Mouse (Mus musculus) liver, embryonic 14.5 days (tissue): ENCODE measurements around the gene T. TPM values are rescaled to one million over a fixed set of nuclear protein-coding genes. Genes with fewer than 3 reads are reported as not detected.

Experiments
- ATAC-seq: fragments of 200-750 bp; cut with Nextera tagmentation; 2 replicates; pipeline ENCODE4 v1.8.0; 2017; ENCODE audit warnings: moderate number of reproducible peaks, mild to moderate bottlenecking, moderate library complexity; ENCODE audit not compliant: insufficient read depth
- DNase-seq, 3 experiments: peaks; one replicate each; pipeline ENCODE4 v3.0.0-alpha.2; 2012 to 2013; ENCODE audit warnings: low read depth in 3 of 3, low spot score in 3 of 3
- H3K27ac ChIP-seq: fragments of 300-500 bp; sonication (generic); 2 replicates; pipeline ENCODE4 v1.5.1; 2014; ENCODE audit warnings: moderate library complexity, mild to moderate bottlenecking, control low read depth, inconsistent platforms
- H3K27me3 ChIP-seq: fragments of 300-500 bp; sonication (generic); 2 replicates; pipeline ENCODE4 v1.6.1; 2014; ENCODE audit warnings: mild to moderate bottlenecking, low read length, moderate library complexity; ENCODE audit not compliant: control insufficient read depth, insufficient read depth
- H3K36me3 ChIP-seq: fragments of 300-500 bp; sonication (generic); replicated peaks from 2 replicates; pipeline ENCODE4 v1.6.1; 2014; ENCODE audit warnings: low read depth; ENCODE audit not compliant: control insufficient read depth, insufficient read depth
- H3K4me1 ChIP-seq, 2 experiments: fragments of 200-500 bp in 1 of 2; fragments of 300-500 bp in 1 of 2; sonication (generic) in 1 of 2; replicated peaks; 2 replicates each; pipeline ENCODE4 v1.6.1; 2012 to 2014; ENCODE audit warnings: antibody characterized with exemption in 1 of 2, inconsistent platforms in 1 of 2, low read length in 1 of 2; ENCODE audit not compliant: control insufficient read depth in 2 of 2, insufficient read depth in 2 of 2
- H3K4me2 ChIP-seq: fragments of 300-500 bp; sonication (generic); 2 replicates; pipeline ENCODE4 v1.6.1; 2014; ENCODE audit warnings: low read depth, mild to moderate bottlenecking, control low read depth, moderate library complexity
- H3K4me3 ChIP-seq, 2 experiments: fragments of 200-500 bp in 1 of 2; fragments of 300-500 bp in 1 of 2; sonication (generic) in 1 of 2; 2 replicates each; pipeline ENCODE4 v1.5.1; 2012 to 2014; ENCODE audit warnings: low read depth in 2 of 2, low read length in 2 of 2, mild to moderate bottlenecking in 2 of 2, control low read depth in 1 of 2, inconsistent platforms in 1 of 2, moderate library complexity in 1 of 2; ENCODE audit not compliant: insufficient read depth in 1 of 2
- H3K9ac ChIP-seq: fragments of 300-500 bp; sonication (generic); replicated peaks from 2 replicates; pipeline ENCODE4 v1.6.1; 2014; ENCODE audit warnings: mild to moderate bottlenecking, control low read depth, moderate library complexity
- H3K9me3 ChIP-seq: fragments of 300-500 bp; sonication (generic); 2 replicates; pipeline ENCODE4 v1.6.1; 2016; ENCODE audit warnings: low read length, mixed read lengths; ENCODE audit not compliant: control insufficient read depth
- CTCF ChIP-seq: IDR thresholded peaks from 2 replicates; pipeline ENCODE4 v1.5.1; 2016; ENCODE audit warnings: antibody characterized with exemption, low read depth, control low read depth
- EP300 ChIP-seq: IDR thresholded peaks from 2 replicates; pipeline ENCODE4 v1.6.1; 2016; ENCODE audit warnings: antibody characterized with exemption, low read depth
- WGBS: fragments of 180-500 bp; shearing (Covaris S2); extraction: QIAGEN DNeasy Blood & Tissue Kit; methylation state at CpG from one replicate; pipeline ENCODE4 v1.1.7; 2014; ENCODE audit not compliant: insufficient replicate concordance; 5-methylcytosine and 5-hydroxymethylcytosine counted together
- polyA plus RNA-seq, 2 experiments: library from polyadenylated mRNA; depleted of rRNA in 1 of 2; stranded (reverse) in 1 of 2; unstranded in 1 of 2; fragments of >200 nt; fragmentation: Nextera tagmentation in 1 of 2; extraction: Ambion mirVana in 1 of 2; gene quantifications; 2 replicates each; pipeline versions ENCODE4 v1.2.1 to v1.2.3; 2012 to 2014

The T gene
- polyA plus RNA-seq, 2 experiments = 0.03 TPM; not detected in 1

GRCm38 (mm10) chr17:8432179-8432800 is 1.9 kb upstream of the T start:
- Histone ChIP-seq H3K27me3 (peaks cover 74% of the 10 kb centered on the region), H3K27ac (no peak overlapping the region), H3K9me3 (no peaks in the 10 kb centered on the region), H3K4me2 (no peak overlapping the region), H3K9ac (no peak overlapping the region), H3K36me3 (no peaks in the 10 kb centered on the region), H3K4me3 (no peak overlapping the region), H3K4me1 (no peaks in the 10 kb centered on the region)
- TF ChIP-seq CTCF = no peak
- TF ChIP-seq EP300 = no peak
- 1% methylated on average over 17 of the region's 17 CpGs for WGBS
- no peak for DNase-seq
- ATAC-seq = no peak

GRCm38 (mm10) chr17:8433121-8433977 is 874 bp upstream of the T start:
- H3K36me3 ChIP-seq = no peaks in the 10 kb centered on the region
- H3K27me3 ChIP-seq = peaks cover 74% of the 10 kb centered on the region
- H3K4me2 ChIP-seq = no peak overlapping the region
- H3K27ac ChIP-seq = no peak overlapping the region
- TF ChIP-seq EP300 (no peak), CTCF (no peak)
- DNase-seq (no peak), ATAC-seq (no peak)
- H3K4me3 ChIP-seq = no peak overlapping the region
- H3K9ac ChIP-seq = no peak overlapping the region
- no peaks in the 10 kb centered on the region for H3K9me3 ChIP-seq
- 2% methylated on average over 52 of the region's 52 CpGs for WGBS
- no peaks in the 10 kb centered on the region for H3K4me1 ChIP-seq

GRCm38 (mm10) chr17:8436184-8436583 is 2.0 kb downstream of the T start:
- ATAC-seq (no peak), DNase-seq (no peak)
- Histone ChIP-seq H3K9me3 (no peaks in the 10 kb centered on the region), H3K9ac (no peak overlapping the region), H3K36me3 (no peaks in the 10 kb centered on the region), H3K4me2 (no peak overlapping the region), H3K27me3 (peaks cover 54% of the 10 kb centered on the region), H3K27ac (no peak overlapping the region), H3K4me3 (no peak overlapping the region), H3K4me1 (no peaks in the 10 kb centered on the region)
- WGBS = 11% methylated on average over 7 of the region's 7 CpGs
- no peak for TF ChIP-seq EP300

GRCm38 (mm10) chr17:8444062-8444461 is 9.8 kb downstream of the T start:
- DNase-seq (no peak), ATAC-seq (no peak)
- no peak overlapping the region for H3K9ac ChIP-seq
- H3K27ac ChIP-seq = no peak overlapping the region
- H3K4me1 ChIP-seq = no peaks in the 10 kb centered on the region
- no peak for TF ChIP-seq EP300
- 0 out of 2 replicates have a peak, but pooled peaks have one; percentile 7 for TF ChIP-seq CTCF
- WGBS = 43% methylated on average over 3 of the region's 3 CpGs
- H3K36me3 ChIP-seq = no peaks in the 10 kb centered on the region
- H3K27me3 ChIP-seq = no peaks in the 10 kb centered on the region
- H3K4me3 ChIP-seq = no peak overlapping the region
- H3K4me2 ChIP-seq = no peak overlapping the region
- no peaks in the 10 kb centered on the region for H3K9me3 ChIP-seq

- Histone ChIP-seq H3K4me2 (no peak overlapping the region), H3K27me3 (no peaks in the 10 kb centered on the region), H3K27ac (no peak overlapping the region), H3K9ac (no peak overlapping the region), H3K4me3 (no peak overlapping the region), H3K36me3 (no peaks in the 10 kb centered on the region), H3K4me1 (no peaks in the 10 kb centered on the region), H3K9me3 (no peaks in the 10 kb centered on the region)
- ATAC-seq (no peak), DNase-seq (no peak)
- TF ChIP-seq EP300 = no peak
- TF ChIP-seq CTCF = no peak
- 42% methylated on average over 9 of the region's 9 CpGs for WGBS
Measured at GRCm38 (mm10) chr17:8447676-8448192, 13.5 kb downstream of the T start.
